Mouse (Mus musculus) lung, adult 2 months (tissue): ENCODE data around the gene Scaf11.

ENCODE experiments used
- CTCF ChIP-seq: fragments of 200-500 bp; IDR thresholded peaks from 2 replicates; pipeline ENCODE4 v1.5.1; 2011; ENCODE audit warnings: mild to moderate bottlenecking, low read length, control low read depth; ENCODE audit not compliant: insufficient read depth
- POLR2A ChIP-seq: fragments of 200-500 bp; IDR thresholded peaks from 2 replicates; pipeline ENCODE4 v1.6.1; 2011; ENCODE audit warnings: low read depth, mild to moderate bottlenecking, control low read depth, low read length, borderline replicate concordance; ENCODE audit errors: extremely low read depth

GRCm38 (mm10) chr15:96459741-96460450 lies 747 bp downstream of the Scaf11 start:
- TF ChIP-seq CTCF (no peak), POLR2A (peak; percentile 49; the same call in 1 of the 2 replicates)
